Mouse (Mus musculus): Measurements from ENCODE around the gene Phf5a.

Gene Phf5a

GRCm38 (mm10) chr15:81831136-81831825 is 40.4 kb downstream of the Phf5a start:
- in situ Hi-C loops (cut with MboI, MseI): loop anchor here (5.0 kb wide), 1 partner anchor 71 kb away; no protein-coding TSS in a partner anchor

- in situ Hi-C loops (cut with MboI, MseI): loop anchor here (5.0 kb wide), 1 partner anchor 72 kb away; no protein-coding TSS in a partner anchor
Observed at GRCm38 (mm10) chr15:81830530-81830929, 41.2 kb downstream of the Phf5a start.

- in situ Hi-C loops (cut with MboI, MseI): no loop called here
Observed at GRCm38 (mm10) chr15:81829208-81829580, 42.5 kb downstream of the Phf5a start.

- in situ Hi-C loops (cut with MboI, MseI): no loop called here
Observed at GRCm38 (mm10) chr15:81828426-81829207, 43.1 kb downstream of the Phf5a start.

- in situ Hi-C loops (cut with MboI, MseI): no loop called here
Observed at GRCm38 (mm10) chr15:81824832-81825231, 46.9 kb downstream of the Phf5a start.

GRCm38 (mm10) chr15:81822631-81823030 is 49.1 kb downstream of the Phf5a start:
- in situ Hi-C loops (cut with MboI, MseI): no loop called here

- in situ Hi-C loops (cut with MboI, MseI): no loop called here
Observed at GRCm38 (mm10) chr15:81818404-81818803, 53.3 kb downstream of the Phf5a start.

GRCm38 (mm10) chr15:81814716-81815370 is 56.9 kb downstream of the Phf5a start:
- in situ Hi-C loops (cut with MboI, MseI): loop anchor here (5.0 kb wide), 1 partner anchor 37 kb away; no protein-coding TSS in a partner anchor

All from T-helper 1 cell (primary cell).